Mouse (Mus musculus) liver, embryonic 12.5 days (tissue): ENCODE data around the gene Gm20920. TPM values are rescaled to one million over a fixed set of nuclear protein-coding genes. Genes with fewer than 3 reads are reported as not detected.
"Not testable (repeated sequence)": the region's sequence is repeated elsewhere in the genome, so short reads cannot be mapped to it uniquely, and the experiment has no call there.

Source experiments
- ATAC-seq: fragments of 200-750 bp; cut with Nextera tagmentation; 2 replicates; pipeline ENCODE4 v1.8.0; 2017; ENCODE audit warnings: moderate number of reproducible peaks, mild to moderate bottlenecking, moderate library complexity
- H3K27ac ChIP-seq: fragments of 300-500 bp; sonication (generic); 2 replicates; pipeline ENCODE4 v1.5.1; 2016; ENCODE audit warnings: mild to moderate bottlenecking
- H3K27me3 ChIP-seq: fragments of 300-500 bp; sonication (generic); replicated peaks from 2 replicates; pipeline ENCODE4 v1.6.1; 2016; ENCODE audit warnings: mild to moderate bottlenecking, moderate library complexity
- H3K36me3 ChIP-seq: fragments of 300-500 bp; sonication (generic); 2 replicates; pipeline ENCODE4 v1.6.1; 2016; ENCODE audit warnings: mild to moderate bottlenecking, moderate library complexity
- H3K4me1 ChIP-seq: fragments of 300-500 bp; sonication (generic); 2 replicates; pipeline ENCODE4 v1.6.1; 2016
- H3K4me2 ChIP-seq: fragments of 300-500 bp; sonication (generic); 2 replicates; pipeline ENCODE4 v1.6.1; 2016; ENCODE audit warnings: mild to moderate bottlenecking, moderate library complexity
- H3K4me3 ChIP-seq: fragments of 300-500 bp; sonication (generic); 2 replicates; pipeline ENCODE4 v1.5.1; 2016; ENCODE audit warnings: mild to moderate bottlenecking, moderate library complexity
- H3K9ac ChIP-seq: fragments of 300-500 bp; sonication (generic); 2 replicates; pipeline ENCODE4 v1.6.1; 2016; ENCODE audit warnings: mild to moderate bottlenecking, moderate library complexity
- H3K9me3 ChIP-seq: fragments of 300-500 bp; sonication (generic); replicated peaks from 2 replicates; pipeline ENCODE4 v1.6.1; 2016; ENCODE audit warnings: mild to moderate bottlenecking, moderate library complexity
- WGBS: fragments of 180-500 bp; shearing (Covaris S2); methylation state at CpG from one replicate; pipeline ENCODE4 v1.1.7; 2016; ENCODE audit not compliant: insufficient replicate concordance; 5-methylcytosine and 5-hydroxymethylcytosine counted together
- polyA plus RNA-seq: library from polyadenylated mRNA; unstranded; fragments of >200 nt; fragmentation: Nextera tagmentation; extraction: Ambion mirVana; gene quantifications from 2 replicates; pipeline ENCODE4 v1.2.1, GENCODE M21; 2016

Gm20920 gene
- not detected in 2 replicates for polyA plus RNA-seq

- H3K4me3 ChIP-seq, H3K27me3 ChIP-seq, H3K9ac ChIP-seq, H3K9me3 ChIP-seq, H3K36me3 ChIP-seq, ATAC-seq, H3K4me2 ChIP-seq, H3K27ac ChIP-seq, H3K4me1 ChIP-seq: not testable (repeated sequence)
- no CpG with 5 or more reads among the region's 6 CpGs for WGBS
These were observed at the start of gene Gm20920 for GRCm38 (mm10) chrY:51851820-51852219. Gene Gm20920, plus strand, starts transcription at chrY:51852120.
